Mouse (Mus musculus) midbrain, embryonic 12.5 days (tissue): ENCODE results near the gene Wfs1. TPM values are rescaled to one million over a fixed set of nuclear protein-coding genes. Genes with fewer than 3 reads are reported as not detected.

ENCODE experiments used
- ATAC-seq: fragments of 200-750 bp; cut with Nextera tagmentation; 2 replicates; pipeline ENCODE4 v1.8.0; 2017; ENCODE audit warnings: low read depth, moderate TSS enrichment, moderate library complexity; ENCODE audit not compliant: low FRiP score
- H3K27ac ChIP-seq: fragments of 300-500 bp; sonication (generic); replicated peaks from 2 replicates; pipeline ENCODE4 v1.5.1; 2016; ENCODE audit warnings: mild to moderate bottlenecking
- H3K27me3 ChIP-seq: fragments of 300-500 bp; sonication (generic); 2 replicates; pipeline ENCODE4 v1.6.1; 2016; ENCODE audit warnings: mild to moderate bottlenecking
- H3K36me3 ChIP-seq: fragments of 300-500 bp; sonication (generic); 2 replicates; pipeline ENCODE4 v1.6.1; 2016
- H3K4me1 ChIP-seq: fragments of 300-500 bp; sonication (generic); 2 replicates; pipeline ENCODE4 v1.6.1; 2016
- H3K4me2 ChIP-seq: fragments of 300-500 bp; sonication (generic); replicated peaks from 2 replicates; pipeline ENCODE4 v1.6.1; 2016; ENCODE audit warnings: mild to moderate bottlenecking, moderate library complexity
- H3K4me3 ChIP-seq: fragments of 300-500 bp; sonication (generic); 2 replicates; pipeline ENCODE4 v1.5.1; 2016; ENCODE audit warnings: mild to moderate bottlenecking
- H3K9ac ChIP-seq: fragments of 300-500 bp; sonication (generic); replicated peaks from 2 replicates; pipeline ENCODE4 v1.6.1; 2016; ENCODE audit warnings: mild to moderate bottlenecking, moderate library complexity
- H3K9me3 ChIP-seq: fragments of 300-500 bp; sonication (generic); 2 replicates; pipeline ENCODE4 v1.6.1; 2016; ENCODE audit warnings: mild to moderate bottlenecking
- WGBS: fragments of 180-500 bp; shearing (Covaris S2); methylation state at CpG from one replicate; pipeline ENCODE4 v1.1.7; 2016; 5-methylcytosine and 5-hydroxymethylcytosine counted together
- polyA plus RNA-seq: library from polyadenylated mRNA; unstranded; fragments of >200 nt; fragmentation: Nextera tagmentation; extraction: Ambion mirVana; gene quantifications from 2 replicates; pipeline ENCODE4 v1.2.1, GENCODE M21; 2016

The Wfs1 gene
- polyA plus RNA-seq, 1 experiment from 2014 or later: 7.2 TPM

GRCm38 (mm10) chr5:36922811-36923210, 66.2 kb downstream of the Wfs1 start:
- H3K36me3 ChIP-seq: no peaks in the 10 kb centered on the region

GRCm38 (mm10) chr5:36921871-36922270, 67.1 kb downstream of the Wfs1 start:
- Histone ChIP-seq H3K4me1 (peaks cover 5% of the 10 kb centered on the region; the same call in 1 of the 2 replicates), H3K9ac (no peak overlapping the region), H3K4me3 (no peak overlapping the region), H3K36me3 (no peaks in the 10 kb centered on the region), H3K27ac (no peak overlapping the region), H3K4me2 (no peak overlapping the region), H3K27me3 (peaks cover 4% of the 10 kb centered on the region; the same call in 1 of the 2 replicates), H3K9me3 (no peaks in the 10 kb centered on the region)
- no peak for ATAC-seq
- WGBS: 77% methylated on average over 1 of the region's 1 CpGs

More at GRCm38 (mm10) chr5:36922811-36923210, 66.2 kb downstream of the Wfs1 start:
- H3K9me3 ChIP-seq: no peaks in the 10 kb centered on the region
- peaks cover 4% of the 10 kb centered on the region; the same call in 1 of the 2 replicates for H3K27me3 ChIP-seq
- no peak overlapping the region for H3K4me3 ChIP-seq
- ATAC-seq: no peak
- H3K4me2 ChIP-seq: no peak overlapping the region
- peaks cover 5% of the 10 kb centered on the region; the same call in 1 of the 2 replicates for H3K4me1 ChIP-seq
- no peak overlapping the region for H3K9ac ChIP-seq
- 81% methylated on average over 10 of the region's 10 CpGs for WGBS
- H3K27ac ChIP-seq: no peak overlapping the region

GRCm38 (mm10) chr5:36920072-36920471, 68.9 kb downstream of the Wfs1 start:
- no peak overlapping the region for H3K9ac ChIP-seq
- peaks cover 5% of the 10 kb centered on the region; the same call in 1 of the 2 replicates for H3K4me1 ChIP-seq
- no peak overlapping the region for H3K4me3 ChIP-seq
- H3K36me3 ChIP-seq: no peaks in the 10 kb centered on the region
- H3K4me2 ChIP-seq: no peak overlapping the region
- H3K27me3 ChIP-seq: peaks cover 9% of the 10 kb centered on the region; the same call in 1 of the 2 replicates
- no peak overlapping the region for H3K27ac ChIP-seq
- ATAC-seq: no peak
- H3K9me3 ChIP-seq: no peaks in the 10 kb centered on the region
- WGBS: 64% methylated on average over 1 of the region's 1 CpGs

GRCm38 (mm10) chr5:36918016-36918415, 71.0 kb downstream of the Wfs1 start:
- Histone ChIP-seq H3K4me1 (peaks cover 6% of the 10 kb centered on the region), H3K36me3 (no peaks in the 10 kb centered on the region), H3K4me3 (no peak overlapping the region), H3K9me3 (no peaks in the 10 kb centered on the region), H3K27me3 (peaks cover 6% of the 10 kb centered on the region; the same call in 1 of the 2 replicates), H3K9ac (no peak overlapping the region), H3K4me2 (no peak overlapping the region), H3K27ac (no peak overlapping the region)
- ATAC-seq: no peak
- WGBS: 78% methylated on average over 6 of the region's 7 CpGs

GRCm38 (mm10) chr5:36917245-36917644, 71.8 kb downstream of the Wfs1 start:
- no peak overlapping the region for H3K4me3 ChIP-seq
- H3K4me1 ChIP-seq: peaks cover 10% of the 10 kb centered on the region
- ATAC-seq: no peak
- no peak overlapping the region for H3K4me2 ChIP-seq
- 79% methylated on average over 4 of the region's 4 CpGs for WGBS
- no peak overlapping the region for H3K27ac ChIP-seq
- H3K36me3 ChIP-seq: no peaks in the 10 kb centered on the region
- H3K27me3 ChIP-seq: peaks cover 10% of the 10 kb centered on the region; the same call in 1 of the 2 replicates
- H3K9me3 ChIP-seq: no peaks in the 10 kb centered on the region
- H3K9ac ChIP-seq: no peak overlapping the region

- H3K4me2 ChIP-seq: no peak overlapping the region
- no peaks in the 10 kb centered on the region for H3K36me3 ChIP-seq
- H3K4me3 ChIP-seq: no peak overlapping the region
- H3K27me3 ChIP-seq: peaks cover 10% of the 10 kb centered on the region; the same call in 1 of the 2 replicates
- no peak overlapping the region for H3K9ac ChIP-seq
- peaks cover 13% of the 10 kb centered on the region for H3K4me1 ChIP-seq
- no peak for ATAC-seq
- H3K27ac ChIP-seq: no peak overlapping the region
- H3K9me3 ChIP-seq: no peaks in the 10 kb centered on the region
- 88% methylated on average over 4 of the region's 4 CpGs for WGBS
These were observed 72.4 kb downstream of the Wfs1 start for GRCm38 (mm10) chr5:36916581-36916980.

Other genes with a start within 250 kb of the Wfs1 start
- 26.6 and 29.1 TPM in 2 replicates for gene Bloc1s4, start 240.6 kb downstream of the Wfs1 start, polyA plus RNA-seq
- gene Mrfap1, start 192.4 kb downstream of the Wfs1 start, polyA plus RNA-seq: 455 and 483 TPM in 2 replicates
- gene Man2b2, start 158.6 kb downstream of the Wfs1 start, polyA plus RNA-seq: 14.0 and 14.4 TPM in 2 replicates
- 3.2 and 3.3 TPM in 2 replicates for gene Ppp2r2c, start 120.7 kb downstream of the Wfs1 start, polyA plus RNA-seq
- gene Gm1043, start 96.2 kb upstream of the Wfs1 start, polyA plus RNA-seq: 0.17 and 0.33 TPM in 2 replicates